Mouse (Mus musculus) brain, embryonic 14.5 days (tissue): ENCODE results near the gene Nrip2. TPM values are rescaled to one million over a fixed set of nuclear protein-coding genes. Genes with fewer than 3 reads are reported as not detected.

ENCODE experiments used
- DNase-seq: peaks from one replicate; pipeline ENCODE4 v3.0.0-alpha.2; 2011; ENCODE audit warnings: low read depth
- CTCF ChIP-seq: fragments of 200-500 bp; IDR thresholded peaks from 2 replicates; pipeline ENCODE4 v1.5.1; 2012; ENCODE audit warnings: inconsistent platforms, mild to moderate bottlenecking, moderate library complexity, borderline replicate concordance; ENCODE audit not compliant: insufficient read depth, insufficient read length; ENCODE audit errors: extremely low read depth
- POLR2A ChIP-seq: fragments of 200-500 bp; IDR thresholded peaks from 2 replicates; pipeline ENCODE4 v1.6.1; 2012; ENCODE audit warnings: mild to moderate bottlenecking, inconsistent platforms, borderline replicate concordance; ENCODE audit not compliant: poor library complexity, insufficient read depth, insufficient read length, severe bottlenecking; ENCODE audit errors: extremely low read depth
- polyA plus RNA-seq: library from polyadenylated mRNA; depleted of rRNA; stranded (reverse); fragments of >200 nt; gene quantifications from 2 replicates; pipeline ENCODE4 v1.2.3, GENCODE M21; 2012; rRNA removed

The Nrip2 gene
- 5.9 and 6.8 TPM in 2 replicates for polyA plus RNA-seq

DNA sequence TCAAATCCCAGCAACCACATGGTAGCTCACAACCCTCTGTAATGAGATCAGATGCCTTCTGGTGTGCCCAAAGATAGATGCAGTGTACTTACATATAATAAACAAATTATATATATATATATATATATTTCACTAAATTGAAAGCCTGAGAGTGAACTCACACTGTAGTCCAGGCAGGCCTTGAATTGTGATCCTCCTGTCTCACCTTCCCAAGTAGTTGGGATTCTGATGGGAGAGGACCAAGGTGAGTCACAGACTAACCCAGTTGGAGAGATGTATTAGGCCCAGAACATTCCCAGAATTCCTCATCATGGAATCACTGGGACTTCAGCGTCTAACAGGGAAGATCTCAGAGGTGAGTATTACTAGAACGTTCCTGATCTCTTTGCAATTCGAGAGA is at the start of gene Nrip2:
Gene Nrip2 (plus strand): TSS at position 301 of the 400 bp plus-strand sequence.
- TF ChIP-seq CTCF: no peak
- no peak for TF ChIP-seq POLR2A
- no peak for DNase-seq

DNA sequence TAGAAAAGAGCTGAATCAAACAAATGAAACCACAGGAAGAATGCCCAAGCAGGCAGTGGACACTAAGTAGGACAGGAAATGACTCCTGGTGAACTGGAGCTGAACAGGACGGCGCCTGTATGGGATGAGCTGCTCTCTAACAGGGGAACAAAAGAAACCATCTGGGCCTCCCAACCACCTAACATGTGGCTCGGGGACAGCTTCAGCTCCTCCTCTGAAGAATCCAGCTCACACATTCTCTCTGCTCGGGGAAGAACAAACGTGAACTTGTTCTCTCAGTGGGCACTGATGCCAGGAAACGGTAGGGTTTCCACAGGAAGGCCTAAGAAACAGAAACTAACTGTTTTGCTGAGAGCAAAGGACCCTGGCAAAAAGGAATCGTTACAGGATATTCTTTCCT is 49.4 kb upstream of the Nrip2 start:
- TF ChIP-seq POLR2A: no peak
- no peak for TF ChIP-seq CTCF
- DNase-seq: peak; percentile 62

DNA sequence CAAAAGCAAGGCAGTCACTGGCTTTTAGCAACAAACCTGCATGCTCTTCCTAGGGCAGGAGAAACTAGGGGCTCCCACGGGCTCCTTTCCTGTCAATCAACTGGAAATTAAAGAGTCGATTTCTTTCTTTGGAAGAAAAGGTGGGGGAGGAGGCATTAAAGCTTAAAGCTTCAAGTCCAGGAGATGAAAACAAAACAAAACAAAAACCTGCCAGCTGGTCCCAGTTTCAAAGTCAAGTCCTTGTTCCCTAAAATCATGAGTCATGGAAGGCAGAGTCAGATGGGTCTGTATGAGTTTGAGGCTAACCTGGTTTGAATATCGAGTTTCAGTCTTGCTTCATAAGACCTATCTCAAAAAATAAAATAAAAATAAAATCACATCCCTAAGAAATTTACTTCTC is 45.0 kb upstream of the Nrip2 start:
- TF ChIP-seq POLR2A: no peak
- no peak for TF ChIP-seq CTCF
- DNase-seq: no peak

DNA sequence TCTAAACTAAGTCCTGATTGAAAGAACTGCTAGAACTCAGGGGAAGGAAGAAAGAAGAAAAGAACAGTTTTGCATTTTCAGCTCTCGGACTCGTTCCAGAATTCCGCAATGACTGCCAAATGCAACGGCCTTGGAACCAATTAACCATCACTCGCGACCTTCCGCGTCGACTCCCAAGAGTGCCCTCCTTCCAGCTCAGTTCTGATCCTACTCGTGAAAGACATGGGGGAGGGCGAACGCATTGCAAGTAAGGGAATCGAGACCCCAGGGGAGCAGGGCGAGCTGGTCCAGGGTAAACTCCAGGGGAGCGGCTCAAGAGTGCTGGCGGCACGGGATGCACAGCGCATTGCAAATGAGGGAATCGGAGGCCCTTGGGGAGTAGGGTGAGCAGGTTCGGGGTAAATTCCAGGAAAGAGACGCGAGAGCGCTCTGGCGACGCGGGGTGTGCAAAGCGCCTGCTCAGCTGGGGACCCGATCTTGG is 43.9 kb upstream of the Nrip2 start:
- TF ChIP-seq POLR2A (no peak), CTCF (no peak)

DNA sequence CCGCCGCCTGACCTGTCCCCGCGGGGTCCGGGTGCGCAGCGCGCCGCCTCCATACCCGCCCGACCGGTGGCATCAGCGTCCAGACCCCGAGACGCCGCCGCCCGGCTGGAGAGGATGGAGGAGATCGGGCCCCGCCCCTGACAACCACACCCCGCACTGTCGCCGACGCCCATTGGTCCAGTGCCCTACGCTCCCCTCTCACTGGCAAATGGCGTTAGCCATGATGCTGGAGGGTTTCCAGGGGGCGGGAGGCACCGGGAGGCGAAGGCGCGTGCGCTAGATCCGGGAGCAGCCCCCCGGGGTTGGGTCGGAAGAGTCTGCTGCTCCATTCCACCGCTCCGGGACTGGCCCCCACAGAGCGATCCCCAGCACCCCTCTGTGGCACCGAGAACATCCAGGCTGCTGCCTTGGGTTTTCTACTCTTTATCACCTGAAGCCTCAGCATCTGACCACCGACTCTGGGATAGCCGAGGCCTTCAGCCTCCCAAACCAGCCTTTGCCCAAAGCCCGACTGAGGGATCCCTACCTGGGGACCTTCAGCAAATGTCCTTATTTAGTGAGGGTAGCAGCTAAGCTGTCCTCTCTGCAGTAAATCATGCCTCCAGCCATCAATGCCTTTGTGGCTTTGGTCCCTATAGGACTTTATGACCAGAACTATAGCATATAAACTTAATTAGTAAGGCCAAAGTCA is 43.2 kb upstream of the Nrip2 start, which contains the start of gene Tulp3:
Gene Tulp3 (minus strand): TSS at position 126 of the 691 bp plus-strand sequence.
- TF ChIP-seq CTCF: no peak
- TF ChIP-seq POLR2A: peak; percentile 64
- DNase-seq: peak; percentile 99

More for the DNA sequence above, 43.9 kb upstream of the Nrip2 start:
- peak; percentile 88 for DNase-seq

DNA sequence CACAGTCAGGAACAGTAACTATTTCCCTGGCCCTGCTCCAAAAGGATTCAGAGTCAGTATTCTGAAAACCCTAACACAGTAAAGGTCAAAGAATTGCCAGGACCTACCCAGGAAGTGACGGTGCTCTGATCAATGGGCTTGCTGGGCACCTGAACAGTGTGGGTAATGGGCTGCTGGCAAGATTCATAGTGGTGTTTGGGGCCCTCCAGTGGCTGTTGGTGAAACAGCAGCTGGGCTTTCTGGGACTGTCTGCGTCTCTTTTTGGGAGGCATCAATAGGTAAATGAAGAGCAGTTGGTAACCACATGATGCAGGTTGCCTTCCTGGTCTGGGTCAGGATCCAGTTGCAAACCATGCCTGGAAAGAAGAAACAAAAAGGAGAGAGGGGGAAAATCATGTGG is 40.1 kb upstream of the Nrip2 start:
- DNase-seq: peak; percentile 70
- no peak for TF ChIP-seq POLR2A
- TF ChIP-seq CTCF: peak; percentile 87

DNA sequence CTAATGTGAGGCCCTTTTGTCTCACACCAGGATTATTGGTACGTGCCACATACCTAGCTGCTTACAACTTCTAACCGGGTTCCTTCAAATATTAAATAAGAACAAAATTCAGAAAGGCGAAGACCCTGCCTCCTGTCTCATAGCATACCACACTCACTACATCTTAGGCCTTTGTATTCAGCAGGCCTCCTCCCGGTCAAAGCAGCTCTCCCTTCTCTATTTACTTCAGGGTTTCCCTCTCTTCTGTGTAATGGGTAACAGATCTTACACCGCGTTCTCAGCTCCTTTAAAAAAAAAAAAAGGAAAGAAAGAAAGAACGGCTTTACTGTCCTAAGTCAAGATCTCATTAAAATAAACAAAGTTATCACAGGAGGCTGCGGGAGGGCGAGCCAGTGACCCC is 37.2 kb upstream of the Nrip2 start:
- TF ChIP-seq CTCF (no peak), POLR2A (no peak)
- peak; percentile 49 for DNase-seq

DNA sequence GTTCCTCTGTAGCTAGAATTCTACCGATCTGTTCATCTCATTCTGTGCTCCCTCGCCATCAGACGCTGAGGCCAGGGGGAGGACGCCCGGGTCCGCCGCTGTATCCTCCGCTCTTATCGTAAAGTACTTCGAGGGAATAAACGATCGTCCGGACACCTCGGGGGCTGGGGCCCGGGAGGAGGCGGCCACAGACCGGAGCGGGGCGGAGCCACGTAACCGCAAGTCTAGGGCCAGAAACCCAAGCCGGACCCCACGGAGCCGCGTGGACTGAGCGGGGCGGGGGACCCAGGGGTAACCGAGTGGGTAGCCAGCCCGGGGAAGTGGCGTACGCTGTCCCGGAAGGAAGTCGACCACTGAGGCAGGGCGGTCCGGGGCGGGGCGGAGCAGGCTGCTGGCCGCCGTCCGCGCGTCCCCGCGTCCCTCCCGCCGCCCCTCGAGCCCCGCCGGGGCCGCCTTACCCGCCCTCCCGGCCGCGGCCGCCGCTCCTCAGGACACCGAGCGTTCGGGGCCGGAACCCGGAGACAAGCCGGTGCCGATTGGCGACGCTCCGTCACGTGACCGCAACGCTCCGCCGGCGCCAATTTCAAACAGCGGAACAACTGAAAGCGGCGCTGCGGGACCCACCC is 36.6 kb upstream of the Nrip2 start, which contains the start of the genes Rhno1 and Foxm1:
Gene Rhno1 (minus strand): TSS at position 531 of the 626 bp plus-strand sequence.
Gene Foxm1 (plus strand): TSS at position 587 of the 626 bp plus-strand sequence.
- peak; percentile 92 for DNase-seq
- TF ChIP-seq POLR2A (peak; percentile 63), CTCF (no peak)

DNA sequence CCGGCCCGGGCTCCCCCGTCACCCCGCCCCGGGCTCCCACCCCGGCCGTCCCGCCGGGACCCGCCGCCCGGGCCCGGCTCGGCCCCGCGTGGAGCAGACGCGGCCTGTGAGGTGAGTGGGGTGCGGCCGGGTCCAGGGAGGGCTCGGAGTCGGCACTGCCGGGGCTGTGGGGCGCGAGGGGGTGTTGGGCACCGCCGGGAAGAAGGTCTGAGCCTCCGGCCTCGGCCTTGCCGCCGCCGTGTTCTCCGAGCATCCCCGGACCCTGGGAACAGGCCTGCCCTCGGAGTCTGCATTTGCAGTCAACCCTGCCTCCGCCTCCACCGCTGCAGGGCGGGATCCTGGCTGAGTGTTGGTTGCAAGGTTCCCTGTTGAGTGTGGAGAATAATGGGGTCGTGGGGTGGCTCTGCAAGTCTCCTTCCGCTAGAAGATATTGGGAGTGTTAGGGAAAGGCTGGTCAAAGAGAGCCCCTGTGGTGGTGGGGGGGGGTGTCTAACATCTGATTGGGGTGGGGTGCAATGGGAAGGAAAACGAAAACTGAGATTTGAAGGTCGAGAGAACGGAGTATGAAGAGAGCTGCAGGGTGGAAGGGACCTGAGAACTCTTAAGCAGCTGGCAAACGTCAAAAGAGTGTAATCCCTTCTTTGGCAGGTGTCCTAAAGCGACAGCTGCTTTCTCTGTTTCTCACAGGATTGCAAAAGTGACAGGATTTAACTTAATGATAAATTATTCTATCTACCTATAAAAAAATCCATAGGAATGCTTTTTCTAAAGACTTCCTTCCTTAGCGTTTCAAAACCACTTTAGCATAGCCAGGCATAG is 35.9 kb upstream of the Nrip2 start:
- no peak for TF ChIP-seq POLR2A
- TF ChIP-seq CTCF: no peak
- peak; percentile 61 for DNase-seq

DNA sequence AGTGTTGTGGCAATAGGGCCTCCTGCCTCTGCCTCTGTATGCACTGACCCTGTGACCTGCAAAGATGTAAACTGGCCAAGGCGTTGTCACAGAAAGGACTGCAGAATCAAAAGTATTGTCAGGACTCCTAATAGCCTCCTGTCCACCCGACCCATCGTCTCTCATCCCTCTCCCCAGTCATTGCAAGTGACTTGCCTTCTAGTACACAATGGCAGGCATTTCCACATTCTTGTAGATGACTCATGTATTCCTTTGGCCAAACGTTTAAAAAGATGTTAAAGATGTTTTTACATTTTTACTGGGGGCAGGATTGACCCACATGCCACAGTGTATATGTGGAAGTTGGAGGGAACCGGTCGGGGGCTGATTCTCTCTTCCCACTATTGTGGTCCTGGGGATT is 34.4 kb upstream of the Nrip2 start:
- no peak for TF ChIP-seq POLR2A
- TF ChIP-seq CTCF: no peak
- no peak for DNase-seq

DNA sequence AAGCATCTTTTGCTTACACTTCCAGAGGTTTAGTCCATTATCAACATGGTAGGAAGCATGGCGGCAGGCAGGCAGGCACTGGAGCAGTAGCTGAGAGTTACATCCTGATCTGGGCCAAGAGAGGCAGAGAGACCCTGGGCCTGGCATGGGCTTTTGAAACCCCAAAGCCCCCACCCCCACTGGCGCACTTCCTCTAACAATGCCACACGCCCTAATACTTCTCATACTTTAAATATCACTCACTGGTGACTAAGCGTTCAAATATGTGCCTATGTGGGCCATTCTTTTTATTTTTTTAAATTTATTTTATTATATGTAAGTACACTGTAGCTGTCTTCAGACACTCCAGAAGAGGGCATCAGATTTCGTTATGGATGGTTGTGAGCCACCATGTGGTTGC is 32.6 kb upstream of the Nrip2 start:
- TF ChIP-seq CTCF: no peak
- TF ChIP-seq POLR2A: no peak
- no peak for DNase-seq
